Mouse (Mus musculus) erythroblast, adult 5-6 weeks (primary cell): ENCODE results near the gene Sh3kbp1. TPM values are rescaled to one million over a fixed set of nuclear protein-coding genes. Genes with fewer than 3 reads are reported as not detected.

Experiments
- ATAC-seq: replicated peaks from 2 replicates; pipeline ENCODE4 v1.8.0; 2016; ENCODE audit warnings: moderate number of reproducible peaks, mild to moderate bottlenecking, moderate TSS enrichment, inconsistent platforms; ENCODE audit not compliant: poor library complexity, low FRiP score, severe bottlenecking
- total RNA-seq, 2 experiments: library from RNA; stranded (forward) in 1 of 2; stranded (reverse) in 1 of 2; fragments of 150-400 nt in 1 of 2; fragments of 200-764, 138-1000 nt in 1 of 2; gene quantifications; 2 replicates each; pipeline versions ENCODE4 v1.2.3 to v1.2.4; 2015 to 2017; ENCODE audit warnings: low replicate concordance in 2 of 2

Gene Sh3kbp1
- total RNA-seq, 2 experiments from 2014 or later = 24.8 to 37.1 TPM

- ATAC-seq = no peak
These were observed 344.2 kb downstream of the Sh3kbp1 start for GRCm38 (mm10) chrX:159971091-159971779.

- no peak for ATAC-seq
These were observed 346.7 kb downstream of the Sh3kbp1 start for GRCm38 (mm10) chrX:159973730-159974129.

GRCm38 (mm10) chrX:159976243-159976642 lies 349.2 kb downstream of the Sh3kbp1 start:
- ATAC-seq = no peak

- no peak for ATAC-seq
These were observed 361.2 kb downstream of the Sh3kbp1 start, which contains the start of gene Map3k15 for GRCm38 (mm10) chrX:159988002-159988960. TSS of gene Map3k15 (plus strand) at chrX:159988433.

- ATAC-seq = no peak
These were observed 368.7 kb downstream of the Sh3kbp1 start for GRCm38 (mm10) chrX:159995808-159996207.

Other genes with a start within 250 kb of the Sh3kbp1 start
- not detected in 2 replicates for gene Map7d2, start 212.7 kb upstream of the Sh3kbp1 start, total RNA-seq (2015; ENCODE audit: low replicate concordance)
- gene Map7d2, start 212.7 kb upstream of the Sh3kbp1 start, total RNA-seq (2017; ENCODE audit: low replicate concordance) = 0.43 TPM in 1 of 2 replicates, not detected in the other
- 9.6 and 12.5 TPM in 2 replicates for gene Bclaf3, start 100.6 kb upstream of the Sh3kbp1 start, total RNA-seq (2015; ENCODE audit: low replicate concordance)
- gene Bclaf3, start 100.6 kb upstream of the Sh3kbp1 start, total RNA-seq (2017; ENCODE audit: low replicate concordance) = 8.8 and 25.6 TPM in 2 replicates